Mouse (Mus musculus) thymus, postnatal 14 days (tissue): Measurements from ENCODE around the gene Polr3gl.

Source experiments
- DNase-seq: peaks from one replicate; pipeline ENCODE4 v3.0.0; 2021

The Polr3gl gene

DNA sequence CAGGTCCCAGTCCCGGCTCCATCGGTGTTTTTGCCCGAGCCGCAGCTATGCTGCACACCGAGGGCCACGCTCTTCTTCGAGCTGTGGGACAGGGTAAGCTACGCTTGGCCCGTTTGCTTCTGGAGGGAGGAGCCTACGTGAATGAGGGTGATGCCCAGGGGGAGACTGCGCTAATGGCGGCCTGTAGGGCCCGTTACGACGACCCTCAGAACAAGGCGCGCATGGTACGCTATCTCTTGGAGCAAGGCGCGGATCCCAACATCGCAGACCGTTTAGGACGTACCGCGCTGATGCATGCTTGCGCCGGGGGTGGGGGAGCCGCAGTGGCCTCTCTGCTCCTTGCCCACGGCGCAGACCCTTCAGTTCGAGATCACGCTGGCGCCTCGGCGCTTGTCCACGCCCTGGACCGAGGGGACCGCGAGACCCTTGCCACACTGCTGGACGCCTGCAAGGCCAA lies 3.5 kb upstream of the Polr3gl start:
- DNase-seq, result no peak

DNA sequence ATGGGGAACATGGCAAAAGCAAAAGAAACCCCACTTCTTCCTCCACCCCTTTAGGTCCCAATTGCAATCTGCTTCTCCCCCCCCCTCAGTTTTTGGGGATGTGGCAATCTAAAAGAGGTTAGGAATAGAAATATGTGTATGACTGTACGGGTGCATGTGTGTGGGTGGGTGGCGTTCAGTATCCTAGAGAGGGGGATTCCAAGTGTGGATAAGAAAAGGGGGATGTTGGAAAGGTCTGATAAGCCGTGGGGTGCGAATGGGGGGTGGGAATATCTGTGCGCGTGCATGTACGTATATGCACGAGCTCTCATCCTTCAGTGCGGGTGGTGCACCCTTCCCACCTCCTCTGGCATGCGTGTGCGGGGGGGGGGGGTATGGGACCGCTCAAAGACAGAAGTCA lies 2.9 kb upstream of the Polr3gl start:
- no peak for DNase-seq

DNA sequence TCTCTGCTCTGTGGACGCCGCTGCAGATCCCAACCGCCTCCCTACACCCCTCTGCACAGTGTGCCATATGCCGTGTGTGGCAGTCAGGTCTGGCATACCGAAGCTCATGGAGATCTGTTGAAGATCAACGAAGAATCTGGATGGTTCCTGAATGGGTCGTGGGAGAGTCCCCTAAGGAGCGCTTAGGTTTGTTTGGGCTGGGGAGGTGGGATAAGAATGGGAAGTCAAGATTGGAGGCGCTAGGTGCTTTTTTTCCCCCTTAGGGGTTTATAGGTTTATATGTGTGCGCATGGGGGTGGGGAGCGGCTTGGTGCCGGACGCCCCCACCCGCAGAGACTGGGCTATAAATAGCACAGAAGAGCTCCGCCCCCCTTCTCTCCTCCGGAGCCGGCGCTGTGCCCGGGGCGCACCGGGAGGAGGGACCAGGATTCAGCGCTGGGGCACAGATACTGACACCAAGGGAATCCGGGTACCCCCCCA lies 2.3 kb upstream of the Polr3gl start, which contains the start of gene Ankrd34a:
Gene Ankrd34a, plus strand, starts transcription at position 409 of the 480 bp plus-strand sequence.
- no peak for DNase-seq

DNA sequence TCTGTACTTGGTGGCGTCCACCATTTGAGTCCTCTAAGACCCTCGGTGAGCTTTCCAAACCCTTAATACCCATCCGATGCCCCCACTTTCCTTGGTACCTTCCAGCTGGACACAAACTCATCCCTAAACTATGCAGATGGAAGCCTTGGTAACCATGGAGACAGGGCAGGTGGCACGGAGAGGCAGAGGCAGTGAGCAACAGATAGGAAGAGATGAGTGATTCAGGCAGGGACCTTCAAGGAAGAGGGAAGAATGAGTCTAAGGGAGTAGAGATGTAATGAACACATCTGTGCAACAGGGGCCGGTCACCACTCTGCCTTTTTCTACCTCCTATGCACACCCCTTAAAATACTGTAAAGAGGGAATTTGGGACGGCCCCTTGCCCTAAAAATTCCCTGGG lies 1.7 kb upstream of the Polr3gl start:
- no peak for DNase-seq

DNA sequence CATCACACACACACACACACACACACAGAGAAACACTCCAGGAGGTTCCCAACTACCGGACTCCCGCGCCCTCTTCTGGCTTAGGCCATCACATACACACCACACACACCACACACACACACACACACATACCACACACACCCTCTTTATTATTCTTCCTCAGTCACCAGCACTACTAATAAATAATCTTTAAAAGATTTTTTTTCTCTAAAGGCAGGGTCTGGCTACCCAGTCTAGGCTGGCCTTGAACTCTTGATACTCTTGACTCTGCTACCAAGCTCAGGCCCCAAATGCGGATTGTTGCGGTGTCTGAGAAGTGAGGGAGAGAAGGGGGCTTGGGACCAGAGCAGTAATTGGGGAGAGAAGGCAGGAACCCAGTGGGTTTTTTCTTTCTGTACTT lies 870 bp upstream of the Polr3gl start:
- DNase-seq, result no peak

DNA sequence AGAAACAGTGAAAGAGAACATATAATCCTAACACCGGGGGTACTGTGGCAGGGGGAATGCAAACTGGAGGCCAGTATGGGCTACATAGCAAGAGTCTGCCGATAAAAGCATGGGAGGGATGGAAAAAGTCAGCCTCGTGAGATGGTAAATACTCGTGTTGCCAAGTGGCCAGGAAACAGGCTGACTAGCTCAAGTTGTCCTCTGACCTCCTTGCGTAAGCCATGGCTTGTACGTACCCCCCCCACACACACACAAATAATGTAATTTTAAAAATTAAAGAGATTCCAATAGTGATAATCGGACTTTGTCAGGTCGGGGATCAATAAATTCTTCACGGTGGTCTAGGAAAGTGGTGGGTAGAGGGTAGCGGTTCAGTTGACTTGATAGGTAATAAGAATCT lies 607 bp downstream of the Polr3gl start:
- DNase-seq, result no peak

DNA sequence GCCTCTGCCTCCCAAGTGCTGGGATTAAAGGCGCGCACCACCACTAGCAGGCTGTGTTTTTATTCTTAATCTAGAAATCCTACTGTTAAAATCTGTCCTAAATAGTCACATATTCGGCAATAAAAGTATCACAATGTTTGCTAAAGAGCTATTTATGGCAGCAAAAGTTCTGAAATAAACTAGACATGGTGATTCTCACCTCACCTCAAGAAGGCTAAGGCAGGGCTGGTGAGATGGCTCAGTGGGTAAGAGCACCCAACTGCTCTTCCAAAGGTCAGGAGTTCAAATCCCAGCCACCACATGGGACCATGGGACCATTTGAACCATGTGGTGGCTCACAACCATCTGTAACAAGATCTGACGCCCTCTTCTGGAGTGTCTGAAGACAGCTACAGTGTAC lies 3.3 kb downstream of the Polr3gl start:
- DNase-seq, result no peak

DNA sequence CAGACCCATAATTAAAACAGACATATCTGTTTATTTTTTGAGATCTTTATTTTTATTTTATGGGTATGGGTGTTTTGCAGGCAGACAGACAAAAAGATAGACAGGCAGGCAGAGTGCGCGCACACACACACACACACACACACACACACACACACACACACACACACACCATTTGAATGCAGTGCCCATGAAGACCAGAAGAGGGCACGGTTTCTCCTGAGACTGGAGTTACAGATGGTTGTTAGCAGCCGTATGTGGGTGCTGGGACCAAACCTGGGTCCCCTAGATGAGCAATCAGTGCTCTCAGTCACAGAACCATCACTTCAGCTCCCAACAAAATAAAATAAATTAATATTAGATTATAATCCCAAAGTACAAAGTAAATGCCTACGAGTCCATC lies 10.6 kb downstream of the Polr3gl start:
- DNase-seq, result no peak

DNA sequence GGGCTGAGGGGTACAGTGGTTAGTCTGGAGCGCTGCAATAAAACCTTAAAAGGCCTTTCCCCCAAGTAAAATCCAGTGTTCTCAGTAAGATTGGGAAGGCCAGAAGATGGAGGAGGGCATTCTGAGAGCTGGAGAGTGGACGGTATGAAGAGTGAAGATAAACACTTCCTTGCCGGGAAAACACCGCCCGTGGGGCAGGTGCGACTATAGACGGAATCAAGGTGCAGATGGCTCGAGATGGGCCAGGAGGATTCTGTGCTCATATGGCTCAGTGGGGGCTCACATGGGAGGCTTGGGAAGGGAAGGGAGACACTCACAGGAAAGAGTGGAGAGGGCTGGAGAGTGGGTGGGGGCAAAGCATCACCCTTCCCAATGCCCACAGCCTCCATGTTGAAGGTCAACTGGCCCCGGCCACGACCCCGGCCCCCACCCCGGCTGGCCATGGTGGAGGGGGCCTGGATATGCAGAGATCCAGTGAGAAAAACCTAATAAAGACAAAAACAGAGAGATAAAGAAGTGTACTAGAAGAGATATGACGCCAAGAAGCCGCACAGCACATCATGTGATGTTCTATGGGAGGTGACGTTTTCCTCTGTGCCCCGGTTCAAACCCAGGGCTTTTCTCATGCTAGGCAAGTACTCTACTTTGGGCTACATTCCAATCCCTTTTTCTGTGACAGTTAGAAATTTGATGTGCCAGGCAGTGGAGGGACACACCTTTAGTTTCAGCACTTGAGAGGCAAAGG lies 12.0 kb downstream of the Polr3gl start:
- DNase-seq, result no peak

DNA sequence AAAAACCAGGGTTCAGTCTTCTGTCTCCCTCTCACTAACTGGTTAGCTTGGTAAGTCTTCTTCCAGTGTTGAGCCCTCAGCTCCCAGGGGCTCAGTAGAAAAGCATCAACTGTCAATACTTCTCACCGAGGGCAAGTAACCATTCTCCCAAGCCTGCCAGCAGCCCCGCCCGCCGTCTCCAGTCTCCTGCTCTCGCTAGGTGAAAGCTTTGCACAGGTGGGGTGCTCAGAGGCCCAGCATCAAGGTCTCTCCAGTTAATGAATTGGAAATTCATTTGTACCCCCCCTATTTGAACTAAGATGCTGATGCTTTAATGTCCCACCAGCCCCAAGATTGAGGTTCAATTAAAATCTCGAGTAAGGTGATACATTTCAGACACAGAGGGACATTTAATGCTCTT lies 12.8 kb downstream of the Polr3gl start:
- DNase-seq, result no peak

DNA sequence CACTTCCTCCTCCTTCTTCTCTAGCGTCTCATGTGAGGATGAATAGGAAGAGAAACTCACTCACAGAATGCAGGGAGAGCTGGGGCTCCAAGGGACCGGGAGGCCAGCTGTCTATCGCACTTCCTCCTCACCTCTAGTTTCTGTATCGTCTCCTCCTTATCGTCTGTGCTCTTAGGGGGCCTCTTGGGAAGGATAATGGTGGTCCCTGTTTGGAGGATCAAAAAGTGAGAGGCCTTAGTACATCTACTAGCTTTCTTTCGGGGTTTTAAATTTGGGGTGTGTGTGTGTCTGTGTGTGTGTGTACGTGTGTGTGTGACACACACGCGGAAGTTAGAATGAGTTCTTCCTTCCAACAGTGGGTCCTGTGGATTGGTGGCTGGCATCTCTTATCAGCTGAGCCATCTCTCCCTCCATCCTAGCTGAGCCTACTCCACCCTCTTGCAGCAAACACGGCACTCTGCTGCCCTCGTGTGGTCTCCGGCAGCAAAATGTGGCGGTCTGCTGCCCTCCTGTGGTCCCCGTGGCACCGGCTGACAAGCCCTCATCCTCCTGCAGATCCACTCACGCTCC lies 14.0 kb downstream of the Polr3gl start:
- peak; percentile 91 for DNase-seq

DNA sequence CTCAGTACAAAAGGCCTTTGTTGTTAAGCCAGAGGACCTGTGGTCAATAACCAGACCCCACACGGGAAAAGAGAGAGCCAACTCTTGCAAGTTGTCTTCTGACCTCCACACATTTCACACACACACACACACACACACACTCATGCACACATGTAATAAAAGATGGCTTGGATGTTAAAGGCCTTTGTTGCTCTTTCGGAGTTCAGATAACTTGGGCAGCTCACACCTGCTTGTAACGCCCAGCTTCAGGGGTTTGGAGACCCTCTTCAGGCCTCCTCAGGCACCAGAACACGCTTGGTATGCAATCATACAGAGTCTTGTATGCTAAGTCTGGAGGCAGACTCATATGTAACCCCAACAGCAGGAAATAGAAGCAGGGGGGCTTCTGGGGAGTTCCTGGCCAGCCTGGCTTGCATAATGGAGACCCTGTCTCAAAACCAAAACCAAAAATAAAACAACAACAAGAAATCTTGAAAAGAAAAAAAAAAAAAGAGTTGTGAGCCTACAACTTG lies 14.7 kb downstream of the Polr3gl start:
- no peak for DNase-seq

DNA sequence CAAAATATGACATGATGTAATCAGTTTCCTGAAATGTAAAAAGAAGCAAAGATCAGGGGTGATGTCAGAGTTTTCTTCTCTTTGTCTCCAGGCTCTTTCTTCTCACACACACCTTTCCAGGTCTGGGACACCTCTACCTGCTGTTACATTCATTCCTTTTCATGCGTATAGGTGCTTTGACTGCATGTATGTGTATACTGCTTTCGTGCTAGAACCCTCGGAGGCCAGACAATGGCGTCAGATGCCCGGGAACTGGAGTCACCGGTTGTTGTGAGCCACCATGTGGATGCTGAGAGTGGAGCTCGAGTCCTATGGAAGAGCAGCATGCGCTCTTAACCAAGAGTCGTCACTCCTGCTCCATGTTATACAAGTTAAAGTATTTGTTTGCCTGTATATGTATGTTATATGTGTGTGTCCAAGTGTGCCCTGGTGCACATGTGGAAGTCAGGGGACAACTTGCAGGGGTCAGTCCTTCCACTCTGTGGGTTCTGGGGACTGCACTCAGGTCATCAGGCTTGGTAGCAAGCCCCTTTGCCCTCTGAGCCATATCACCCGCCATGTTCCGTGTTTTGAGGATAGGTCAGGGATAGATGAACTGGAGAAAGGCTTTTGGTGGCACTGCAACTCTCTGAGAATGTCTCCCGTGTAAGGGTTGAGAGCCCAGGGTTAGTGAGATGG lies 15.3 kb downstream of the Polr3gl start:
- DNase-seq, result no peak

DNA sequence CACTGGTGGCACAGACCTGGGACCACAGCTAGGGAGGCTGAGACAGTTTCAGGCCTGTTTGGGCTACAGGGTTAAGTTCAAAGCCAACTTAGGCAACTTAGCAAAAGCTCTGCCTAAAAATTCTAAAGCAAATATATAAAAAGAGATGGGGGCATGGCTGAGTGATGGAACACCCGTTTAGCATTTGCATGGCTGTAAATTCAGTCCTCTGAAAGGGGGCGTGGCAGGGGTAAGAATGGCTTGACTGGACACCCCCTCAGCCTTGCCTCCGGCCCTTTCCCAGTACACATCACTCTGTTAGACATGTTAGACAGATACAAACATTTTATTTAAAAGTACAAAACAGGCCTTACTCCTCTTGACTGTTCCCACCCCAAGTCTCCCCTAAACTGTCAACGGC lies 16.4 kb downstream of the Polr3gl start:
- no peak for DNase-seq

DNA sequence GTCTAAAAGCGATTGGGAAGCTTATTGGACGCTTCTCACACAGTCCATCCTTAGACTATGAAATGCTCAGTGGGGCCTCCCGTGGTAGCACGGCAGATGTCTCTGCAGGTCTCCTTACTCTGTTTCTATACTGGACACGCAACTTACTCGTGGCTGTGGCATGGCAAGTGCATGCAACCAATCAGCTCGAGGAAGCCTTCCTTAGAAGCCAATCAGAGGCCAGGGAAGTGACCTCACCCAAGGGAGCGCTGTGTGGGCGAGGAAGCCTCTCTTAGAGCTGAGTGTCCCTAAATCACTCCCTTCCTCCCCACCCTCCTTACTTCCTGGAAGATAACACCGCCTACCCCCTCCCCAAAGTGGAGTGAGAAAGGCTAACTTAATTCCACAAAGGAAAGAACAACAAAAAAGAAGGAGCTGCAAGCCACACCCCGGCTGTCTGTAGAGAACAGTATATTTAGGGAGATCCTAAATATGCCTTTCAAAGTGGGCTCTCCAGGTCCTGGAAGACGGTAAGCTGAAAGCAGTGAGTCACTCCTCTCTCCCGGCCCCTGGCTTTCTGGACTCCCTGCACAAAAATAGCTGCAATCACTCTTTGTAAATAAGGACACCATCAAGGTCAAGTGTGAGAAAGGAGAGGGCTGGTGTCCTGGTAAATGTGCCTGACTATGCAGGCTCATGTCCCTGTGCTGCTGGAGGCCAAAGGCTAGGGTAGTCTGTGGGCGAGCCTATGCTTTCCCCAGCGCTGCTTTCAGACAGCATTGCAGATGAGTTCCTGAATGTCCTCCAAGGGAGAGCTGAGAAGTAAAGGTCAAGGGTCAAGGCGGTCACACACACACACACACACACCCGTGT lies 17.1 kb downstream of the Polr3gl start, which contains the start of gene Gm16253:
Gene Gm16253, plus strand, starts transcription at position 295 of the 852 bp plus-strand sequence.
- peak; percentile 85 for DNase-seq

DNA sequence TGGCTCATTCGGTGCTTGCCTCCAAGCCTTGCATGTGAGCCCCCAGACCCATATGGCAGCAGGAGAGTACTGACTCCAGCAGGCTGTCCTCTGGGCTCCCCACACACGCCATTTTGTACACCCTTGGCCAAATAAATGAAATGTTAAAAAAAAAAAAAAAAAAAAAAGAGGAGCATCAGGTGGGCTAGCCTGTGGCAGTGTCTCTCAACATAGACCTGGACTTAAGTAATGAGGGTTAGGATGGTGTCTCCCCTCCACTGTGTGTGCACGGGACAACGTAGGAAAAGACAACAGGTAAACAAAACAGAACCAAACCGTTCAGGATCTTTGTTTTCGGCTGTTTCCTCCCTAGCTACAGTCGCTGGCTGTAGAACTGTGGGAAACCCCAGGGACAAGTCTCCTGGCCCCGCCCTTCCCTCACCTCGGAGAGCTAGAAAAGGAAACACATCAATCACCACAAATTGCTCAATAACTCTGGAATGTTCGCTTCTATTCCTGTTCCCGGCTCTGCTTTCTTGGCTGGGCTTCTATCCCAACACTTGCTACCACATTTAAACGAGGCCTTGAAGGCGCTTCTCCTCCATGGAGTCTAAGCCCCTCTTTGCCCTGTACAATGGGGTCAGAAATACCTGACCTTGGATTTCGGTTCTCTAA lies 17.8 kb downstream of the Polr3gl start:
- no peak for DNase-seq

DNA sequence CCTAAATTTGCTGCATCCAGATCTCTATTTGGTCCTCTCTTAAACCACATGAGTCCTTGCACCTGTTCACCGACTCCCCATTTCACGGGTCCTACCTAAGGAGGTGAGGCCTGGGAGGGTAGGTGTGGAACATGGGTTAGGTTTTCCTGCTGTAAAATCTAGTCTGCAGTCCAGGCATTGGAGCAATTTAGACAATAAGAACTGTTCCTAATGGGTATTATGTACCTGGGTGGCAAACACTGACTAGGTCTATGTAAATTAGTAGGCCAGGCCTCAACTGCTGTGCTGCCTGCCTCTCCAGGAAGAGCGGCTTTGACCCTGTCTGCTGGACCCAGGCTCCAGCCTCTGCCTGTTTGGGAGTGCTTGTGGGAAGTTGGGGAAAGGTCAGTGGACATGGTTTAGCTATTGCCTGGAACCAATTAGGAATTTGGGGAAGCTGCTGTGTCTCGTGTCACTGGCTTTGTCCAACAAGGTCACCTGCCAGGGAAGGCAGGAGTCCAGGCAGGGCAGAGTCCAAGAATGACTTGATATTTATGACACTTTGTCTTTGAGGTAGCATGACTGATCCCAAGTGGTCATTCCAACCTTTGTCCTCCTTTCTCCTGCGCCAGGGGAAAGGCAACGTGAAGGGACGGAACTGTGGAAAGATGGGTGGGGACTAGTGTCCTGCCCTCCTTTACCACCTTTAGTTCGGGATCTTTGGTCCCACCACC lies 18.6 kb downstream of the Polr3gl start:
- DNase-seq, result no peak

DNA sequence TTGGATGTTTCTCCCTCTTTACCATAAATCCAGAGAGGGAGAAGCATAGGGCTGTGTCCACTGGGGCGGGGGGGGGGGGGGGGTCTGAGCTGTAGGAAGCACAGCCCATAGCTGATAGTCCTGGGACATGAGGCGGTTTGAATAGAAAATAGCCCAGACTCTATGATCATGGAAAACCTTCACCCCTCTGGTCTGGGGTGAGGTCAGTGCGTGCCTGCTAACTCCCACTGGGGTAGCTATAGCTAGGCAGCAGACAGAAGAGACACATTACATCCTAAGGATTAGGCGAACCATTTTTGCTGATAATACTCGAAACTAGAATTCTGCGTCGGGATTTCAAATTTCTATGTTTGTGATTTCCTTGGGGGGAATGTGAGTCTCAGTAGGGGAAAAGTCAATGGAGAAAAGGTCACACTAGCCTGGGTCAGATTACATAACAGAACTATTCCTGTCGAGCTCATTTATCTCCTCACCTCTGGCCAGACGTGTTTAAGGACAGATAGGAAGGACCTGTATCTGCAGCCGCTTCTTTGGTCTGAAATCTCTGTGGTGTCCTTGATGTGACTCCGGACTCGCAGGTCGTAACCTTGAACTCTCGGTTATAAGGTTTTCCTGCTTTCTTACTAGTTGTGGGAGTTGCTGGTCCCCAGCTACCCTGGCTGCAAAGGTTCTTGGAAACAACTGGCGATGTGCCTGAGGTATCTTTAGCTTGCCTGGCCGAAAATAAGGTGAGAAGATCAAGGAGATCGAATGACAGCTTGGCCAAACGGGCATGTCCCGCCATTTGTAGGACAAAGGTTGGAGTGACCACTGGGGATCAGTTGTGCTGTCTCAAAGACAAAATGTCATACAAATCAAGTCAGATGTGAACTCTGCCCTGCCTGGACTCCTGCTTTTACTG lies 20.1 kb downstream of the Polr3gl start:
- no peak for DNase-seq

DNA sequence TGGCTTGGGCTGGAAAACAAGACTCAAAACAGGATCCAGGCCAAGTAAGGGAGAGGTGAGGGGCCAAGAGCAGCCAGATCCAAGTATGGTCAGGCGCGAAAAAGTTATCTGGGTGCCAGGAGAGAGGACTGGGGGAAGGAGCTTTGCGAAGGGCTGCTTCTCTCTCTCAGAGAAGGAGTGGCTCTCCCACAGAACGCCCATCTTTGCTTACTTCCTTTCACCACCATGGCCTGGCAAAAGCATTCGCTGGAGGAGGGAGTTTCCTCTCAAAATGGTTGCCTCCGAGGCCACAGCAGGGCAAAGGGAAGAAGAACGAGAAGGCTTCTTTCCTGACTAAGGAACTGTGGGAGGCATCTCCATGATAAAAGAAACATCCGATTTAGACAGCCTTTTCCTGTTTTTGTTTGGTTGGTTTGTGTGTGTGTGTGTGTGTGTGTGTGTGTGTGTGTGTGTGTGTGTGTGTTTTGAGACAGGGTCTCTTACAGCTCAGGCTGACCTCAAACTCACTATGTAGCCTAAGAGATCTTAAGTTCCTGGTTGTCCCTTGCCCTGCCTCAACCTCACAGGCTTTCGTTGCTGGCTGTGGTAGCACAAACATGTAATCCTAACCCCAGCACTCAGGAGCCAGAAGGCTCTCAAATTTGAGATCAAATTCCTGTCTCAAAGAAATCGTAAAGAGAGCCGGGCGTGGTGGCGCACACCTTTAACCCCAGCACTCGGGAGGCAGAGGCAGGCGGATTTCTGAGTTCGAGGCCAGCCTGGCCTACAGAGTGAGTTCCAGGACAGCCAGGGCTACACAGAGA lies 21.9 kb downstream of the Polr3gl start:
- DNase-seq, result no peak

DNA sequence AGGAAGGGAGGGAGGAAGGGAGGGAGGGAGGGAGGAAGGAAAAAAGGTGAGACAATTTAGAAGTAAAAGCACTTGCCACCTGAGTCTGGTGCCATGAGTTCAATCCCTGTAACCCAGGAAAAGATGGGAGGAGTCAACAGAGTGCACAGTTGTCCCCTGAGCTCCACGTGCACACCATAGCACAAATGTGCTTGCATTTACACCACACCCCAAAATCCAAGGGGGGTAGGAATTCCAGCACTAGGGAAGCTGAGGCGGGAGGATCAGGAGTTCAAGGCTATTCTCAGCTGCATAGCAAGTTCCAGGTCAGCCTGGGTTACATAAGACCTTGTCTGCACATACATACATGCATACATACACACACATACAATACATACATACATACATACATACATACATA lies 22.6 kb downstream of the Polr3gl start:
- no peak for DNase-seq
